Mouse (Mus musculus): Measurements from ENCODE around the gene Slc45a3. TPM values are rescaled to one million over a fixed set of nuclear protein-coding genes. Genes with fewer than 3 reads are reported as not detected.

Gene Slc45a3
- polyA plus RNA-seq, 1 experiment: 0.44 TPM

- H3K4me3 ChIP-seq (ENCODE audit: insufficient read depth, low read depth, low read length): no peak overlapping the region
- H3K27ac ChIP-seq (replicated peaks; ENCODE audit: low read depth, low read length): no peak overlapping the region
- H3K4me1 ChIP-seq (ENCODE audit: control insufficient read depth, insufficient read depth, insufficient read length, low read length): peaks cover 20% of the 10 kb centered on the region
Measured at GRCm38 (mm10) chr1:132014800-132015199, 52.0 kb downstream of the Slc45a3 start.

DNA sequence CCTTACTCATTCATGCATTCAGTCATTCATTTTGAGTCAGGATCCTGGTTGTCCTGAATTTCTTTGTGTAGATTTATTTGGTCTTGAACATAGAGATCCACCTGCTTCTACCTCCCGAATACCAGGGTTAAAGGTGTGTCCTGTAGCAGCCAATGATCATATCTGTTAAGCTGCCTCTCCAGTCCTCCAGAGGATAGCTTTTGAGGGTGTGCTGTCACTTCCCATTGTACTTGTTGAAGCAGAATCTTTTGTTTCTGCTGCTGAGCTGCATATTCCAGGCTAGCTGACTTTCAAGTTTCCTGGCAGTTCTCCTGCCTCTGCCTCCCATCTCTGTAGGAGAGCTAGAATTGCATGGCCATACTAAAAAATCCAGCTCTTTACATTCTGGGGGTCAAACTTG lies 53.9 kb downstream of the Slc45a3 start:
- H3K4me3 ChIP-seq (ENCODE audit: insufficient read depth, low read depth, low read length): no peak overlapping the region
- H3K27ac ChIP-seq (replicated peaks; ENCODE audit: low read depth, low read length): no peak overlapping the region
- peaks cover 12% of the 10 kb centered on the region for H3K4me1 ChIP-seq (ENCODE audit: control insufficient read depth, insufficient read depth, insufficient read length, low read length)

DNA sequence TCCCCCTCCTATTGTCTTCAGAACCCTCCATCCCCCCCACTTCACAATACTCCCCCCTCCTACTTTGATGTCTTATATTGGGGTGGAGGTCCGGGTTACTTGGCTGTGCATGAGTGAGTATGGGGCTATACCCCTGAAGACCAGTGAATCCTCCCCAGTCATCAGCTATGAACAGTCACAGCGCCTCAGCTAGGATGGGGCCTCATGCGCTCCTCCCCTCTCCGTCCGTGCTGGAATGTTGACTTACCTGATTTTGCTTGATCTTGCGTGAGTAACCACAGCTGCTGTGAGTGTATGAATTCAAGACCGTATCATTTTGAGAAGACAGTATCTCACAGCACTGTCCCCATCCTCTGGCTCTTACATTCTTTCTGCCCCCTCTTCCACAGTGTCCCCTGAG lies 57.1 kb downstream of the Slc45a3 start:
- Histone ChIP-seq H3K27ac (replicated peaks; ENCODE audit: low read depth, low read length) (no peak overlapping the region), H3K4me3 (ENCODE audit: insufficient read depth, low read depth, low read length) (no peak overlapping the region)

GRCm38 (mm10) chr1:132022107-132022506 lies 59.3 kb downstream of the Slc45a3 start:
- Histone ChIP-seq H3K4me1 (ENCODE audit: control insufficient read depth, insufficient read depth, insufficient read length, low read length) (no peaks in the 10 kb centered on the region), H3K4me3 (ENCODE audit: insufficient read depth, low read depth, low read length) (no peak overlapping the region), H3K27ac (replicated peaks; ENCODE audit: low read depth, low read length) (no peak overlapping the region)

More for the DNA sequence above, 57.1 kb downstream of the Slc45a3 start:
- H3K4me1 ChIP-seq (ENCODE audit: control insufficient read depth, insufficient read depth, insufficient read length, low read length): no peaks in the 10 kb centered on the region

GRCm38 (mm10) chr1:132026925-132027646 lies 64.3 kb downstream of the Slc45a3 start:
- Histone ChIP-seq H3K4me3 (ENCODE audit: insufficient read depth, low read depth, low read length) (no peak overlapping the region), H3K27ac (replicated peaks; ENCODE audit: low read depth, low read length) (no peak overlapping the region), H3K4me1 (ENCODE audit: control insufficient read depth, insufficient read depth, insufficient read length, low read length) (no peaks in the 10 kb centered on the region; the same call in 1 of the 2 replicates)

- no peak overlapping the region for H3K4me3 ChIP-seq (ENCODE audit: insufficient read depth, low read depth, low read length)
- H3K27ac ChIP-seq (replicated peaks; ENCODE audit: low read depth, low read length): no peak overlapping the region
- no peaks in the 10 kb centered on the region; the same call in 1 of the 2 replicates for H3K4me1 ChIP-seq (ENCODE audit: control insufficient read depth, insufficient read depth, insufficient read length, low read length)
Measured at GRCm38 (mm10) chr1:132027978-132028377, 65.2 kb downstream of the Slc45a3 start.

DNA sequence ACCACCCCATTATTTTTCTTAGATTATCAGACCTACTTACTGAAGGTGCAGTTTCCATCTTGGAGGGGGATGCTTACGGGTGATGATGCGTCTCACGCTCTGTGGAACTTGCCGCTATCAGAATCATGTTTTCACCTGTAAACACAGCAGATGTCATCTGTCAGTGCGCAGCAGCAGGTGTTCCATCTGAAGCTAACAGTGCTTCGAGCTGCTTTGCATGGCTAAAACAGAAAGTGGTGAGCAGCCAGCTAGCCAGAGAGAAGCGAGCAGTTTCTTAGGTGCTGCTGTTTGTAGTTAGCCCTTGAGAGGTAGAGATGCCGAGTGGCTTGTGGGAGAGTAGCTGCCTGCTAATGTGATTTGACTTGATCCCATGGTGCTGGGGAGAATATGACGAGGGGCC lies 65.6 kb downstream of the Slc45a3 start:
- H3K27ac ChIP-seq (replicated peaks; ENCODE audit: low read depth, low read length): no peak overlapping the region

GRCm38 (mm10) chr1:132030574-132030973 lies 67.8 kb downstream of the Slc45a3 start:
- no peaks in the 10 kb centered on the region; the same call in 1 of the 2 replicates for H3K4me1 ChIP-seq (ENCODE audit: control insufficient read depth, insufficient read depth, insufficient read length, low read length)

More for the DNA sequence above, 65.6 kb downstream of the Slc45a3 start:
- Histone ChIP-seq H3K4me3 (ENCODE audit: insufficient read depth, low read depth, low read length) (no peak overlapping the region), H3K4me1 (ENCODE audit: control insufficient read depth, insufficient read depth, insufficient read length, low read length) (no peaks in the 10 kb centered on the region; the same call in 1 of the 2 replicates)

GRCm38 (mm10) chr1:132032172-132032571 lies 69.4 kb downstream of the Slc45a3 start:
- no peak overlapping the region for H3K4me3 ChIP-seq (ENCODE audit: insufficient read depth, low read depth, low read length)
- no peaks in the 10 kb centered on the region; the same call in 1 of the 2 replicates for H3K4me1 ChIP-seq (ENCODE audit: control insufficient read depth, insufficient read depth, insufficient read length, low read length)
- no peak overlapping the region for H3K27ac ChIP-seq (replicated peaks; ENCODE audit: low read depth, low read length)

More at GRCm38 (mm10) chr1:132030574-132030973, 67.8 kb downstream of the Slc45a3 start:
- Histone ChIP-seq H3K27ac (replicated peaks; ENCODE audit: low read depth, low read length) (no peak overlapping the region), H3K4me3 (ENCODE audit: insufficient read depth, low read depth, low read length) (no peak overlapping the region)

Other genes starting within 250 kb of the Slc45a3 start
- gene Slc26a9, start 218.9 kb upstream of the Slc45a3 start, polyA plus RNA-seq (2012; ENCODE audit: insufficient read depth, insufficient read length, missing spikeins): not detected in 2 replicates
- gene Pm20d1, start 165.6 kb upstream of the Slc45a3 start, polyA plus RNA-seq (2012; ENCODE audit: insufficient read depth, insufficient read length, missing spikeins): 17.1 and 26.4 TPM in 2 replicates
- 13.7 and 15.9 TPM in 2 replicates for gene Slc41a1, start 135.5 kb upstream of the Slc45a3 start, polyA plus RNA-seq (2012; ENCODE audit: insufficient read depth, insufficient read length, missing spikeins)
- gene Rab29, start 95.7 kb upstream of the Slc45a3 start, polyA plus RNA-seq (2012; ENCODE audit: insufficient read depth, insufficient read length, missing spikeins): 13.6 and 13.7 TPM in 2 replicates
- 34.1 and 44.2 TPM in 2 replicates for gene Nucks1, start 52.4 kb upstream of the Slc45a3 start, polyA plus RNA-seq (2012; ENCODE audit: insufficient read depth, insufficient read length, missing spikeins)
- gene Elk4, start 44.6 kb downstream of the Slc45a3 start, polyA plus RNA-seq (2012; ENCODE audit: insufficient read depth, insufficient read length, missing spikeins): 38.8 and 47.3 TPM in 2 replicates
- gene Mfsd4a, start 105.1 kb downstream of the Slc45a3 start, polyA plus RNA-seq (2012; ENCODE audit: insufficient read depth, insufficient read length, missing spikeins): 0.44 and 1.8 TPM in 2 replicates
- gene Cdk18, start 176.7 kb downstream of the Slc45a3 start, polyA plus RNA-seq (2012; ENCODE audit: insufficient read depth, insufficient read length, missing spikeins): 1.7 and 2.8 TPM in 2 replicates
- gene Lemd1, start 228.5 kb downstream of the Slc45a3 start, polyA plus RNA-seq (2012; ENCODE audit: insufficient read depth, insufficient read length, missing spikeins): not detected in 2 replicates
- gene AC124108.1, start 228.5 kb downstream of the Slc45a3 start, polyA plus RNA-seq (2012; ENCODE audit: insufficient read depth, insufficient read length, missing spikeins): not detected in 2 replicates

Data from brown adipose tissue, adult 24 weeks (tissue).